Mouse (Mus musculus) hindbrain, embryonic 12.5 days (tissue): ENCODE data around the gene Mettl26. TPM values are rescaled to one million over a fixed set of nuclear protein-coding genes. Genes with fewer than 3 reads are reported as not detected.
A peak's percentile ranks its signal among the peaks of the same experiment; 100 is the strongest.

Experiments
- ATAC-seq: fragments of 200-750 bp; cut with Nextera tagmentation; 2 replicates; pipeline ENCODE4 v1.8.0; 2017; ENCODE audit warnings: moderate TSS enrichment; ENCODE audit not compliant: low FRiP score
- H3K27ac ChIP-seq: fragments of 300-500 bp; sonication (generic); 2 replicates; pipeline ENCODE4 v1.5.1; 2016; ENCODE audit warnings: mild to moderate bottlenecking
- H3K27me3 ChIP-seq: fragments of 300-500 bp; sonication (generic); 2 replicates; pipeline ENCODE4 v1.6.1; 2016; ENCODE audit warnings: mild to moderate bottlenecking
- H3K36me3 ChIP-seq: fragments of 300-500 bp; sonication (generic); 2 replicates; pipeline ENCODE4 v1.6.1; 2016; ENCODE audit warnings: mild to moderate bottlenecking
- H3K4me1 ChIP-seq: fragments of 300-500 bp; sonication (generic); 2 replicates; pipeline ENCODE4 v1.6.1; 2016
- H3K4me2 ChIP-seq: fragments of 300-500 bp; sonication (generic); replicated peaks from 2 replicates; pipeline ENCODE4 v1.6.1; 2016; ENCODE audit warnings: mild to moderate bottlenecking
- H3K4me3 ChIP-seq: fragments of 300-500 bp; sonication (generic); 2 replicates; pipeline ENCODE4 v1.5.1; 2016; ENCODE audit warnings: mild to moderate bottlenecking
- H3K9ac ChIP-seq: fragments of 300-500 bp; sonication (generic); 2 replicates; pipeline ENCODE4 v1.6.1; 2016; ENCODE audit warnings: mild to moderate bottlenecking, moderate library complexity
- H3K9me3 ChIP-seq: fragments of 300-500 bp; sonication (generic); replicated peaks from 2 replicates; pipeline ENCODE4 v1.6.1; 2016; ENCODE audit warnings: mild to moderate bottlenecking
- WGBS: fragments of 180-500 bp; shearing (Covaris S2); methylation state at CpG from one replicate; pipeline ENCODE4 v1.1.7; 2016; 5-methylcytosine and 5-hydroxymethylcytosine counted together
- polyA plus RNA-seq: library from polyadenylated mRNA; unstranded; fragments of >200 nt; fragmentation: Nextera tagmentation; extraction: Ambion mirVana; gene quantifications from 2 replicates; pipeline ENCODE4 v1.2.1, GENCODE M21; 2016

Mettl26 gene
- polyA plus RNA-seq, 1 experiment from 2014 or later = 53.2 TPM

- peaks cover 53% of the 10 kb centered on the region for H3K36me3 ChIP-seq
- ATAC-seq = no peak
- H3K4me2 ChIP-seq = no peak overlapping the region
- no peak overlapping the region for H3K9ac ChIP-seq
- no peaks in the 10 kb centered on the region for H3K27me3 ChIP-seq
- H3K9me3 ChIP-seq = no peaks in the 10 kb centered on the region
- H3K27ac ChIP-seq = no peak overlapping the region
- peaks cover 23% of the 10 kb centered on the region for H3K4me1 ChIP-seq
- WGBS = 80% methylated on average over 8 of the region's 8 CpGs
- H3K4me3 ChIP-seq = no peak overlapping the region
Measured at GRCm38 (mm10) chr17:25883268-25883667, 8.4 kb downstream of the Mettl26 start.

- Histone ChIP-seq H3K9me3 (no peaks in the 10 kb centered on the region), H3K4me3 (no peak overlapping the region), H3K27me3 (no peaks in the 10 kb centered on the region), H3K9ac (no peak overlapping the region), H3K4me2 (no peak overlapping the region), H3K36me3 (peaks cover 52% of the 10 kb centered on the region), H3K27ac (no peak overlapping the region), H3K4me1 (peaks cover 23% of the 10 kb centered on the region)
- ATAC-seq = no peak
- 96% methylated on average over 3 of the region's 3 CpGs for WGBS
Measured at GRCm38 (mm10) chr17:25883824-25884223, 8.9 kb downstream of the Mettl26 start.

DNA sequence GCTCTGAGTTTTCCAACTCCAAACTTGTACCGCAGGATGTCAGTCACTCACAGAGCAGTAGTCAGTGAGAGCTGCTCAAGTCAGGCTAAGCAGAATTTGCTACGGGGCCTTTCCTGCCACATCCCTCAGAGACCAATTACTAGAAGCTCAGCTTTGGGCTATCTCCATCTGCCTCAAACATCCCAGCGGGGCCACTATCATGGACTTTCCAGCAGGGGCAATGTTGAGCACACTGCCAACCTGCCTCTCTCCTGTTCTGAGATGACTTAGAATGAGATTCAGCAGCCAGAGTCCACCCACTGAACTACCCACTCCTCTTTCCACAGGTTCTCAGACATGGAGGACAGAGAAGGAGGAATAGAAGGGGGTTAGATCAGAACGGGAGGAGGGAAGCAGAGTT, 10.8 kb downstream of the Mettl26 start:
- ATAC-seq = no peak

DNA sequence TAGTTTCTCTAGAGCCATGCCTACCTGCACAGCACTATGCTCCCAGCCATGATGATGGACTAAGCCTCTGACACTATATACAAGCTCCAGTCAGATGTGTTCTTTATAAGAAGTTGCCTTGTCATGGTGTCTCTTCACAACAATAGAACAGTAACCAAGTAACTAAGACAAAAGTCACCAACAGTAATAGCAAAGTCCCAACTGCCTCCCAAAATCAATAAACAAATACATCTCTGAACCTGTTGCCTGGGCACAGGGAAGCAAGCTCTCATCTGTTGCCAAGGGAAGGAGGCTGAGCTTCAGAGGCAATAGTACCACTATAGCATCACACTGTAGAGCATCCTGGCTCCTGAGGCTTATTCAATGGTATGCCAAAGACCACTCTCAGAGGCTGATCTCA, 11.9 kb downstream of the Mettl26 start:
- Histone ChIP-seq H3K36me3 (peaks cover 54% of the 10 kb centered on the region), H3K27me3 (no peaks in the 10 kb centered on the region), H3K9ac (no peak overlapping the region), H3K4me1 (peaks cover 5% of the 10 kb centered on the region), H3K9me3 (no peaks in the 10 kb centered on the region), H3K4me3 (no peak overlapping the region), H3K27ac (no peak overlapping the region), H3K4me2 (no peak overlapping the region)
- ATAC-seq = no peak

More for the DNA sequence above, 10.8 kb downstream of the Mettl26 start:
- peaks cover 17% of the 10 kb centered on the region for H3K4me1 ChIP-seq
- H3K27me3 ChIP-seq = no peaks in the 10 kb centered on the region
- no peak overlapping the region for H3K4me2 ChIP-seq
- no peak overlapping the region for H3K4me3 ChIP-seq
- H3K36me3 ChIP-seq = peaks cover 56% of the 10 kb centered on the region
- no peaks in the 10 kb centered on the region for H3K9me3 ChIP-seq
- WGBS = 61% methylated on average over 4 of the region's 4 CpGs
- no peak overlapping the region for H3K9ac ChIP-seq
- H3K27ac ChIP-seq = no peak overlapping the region

GRCm38 (mm10) chr17:25887467-25887866, 12.6 kb downstream of the Mettl26 start:
- Histone ChIP-seq H3K4me3 (no peak overlapping the region), H3K9ac (no peak overlapping the region), H3K27me3 (no peaks in the 10 kb centered on the region), H3K9me3 (no peaks in the 10 kb centered on the region), H3K27ac (no peak overlapping the region), H3K4me2 (no peak overlapping the region), H3K4me1 (0 out of 2 replicates have a peak, but pooled peaks cover under 1% of the 10 kb centered on the region), H3K36me3 (peaks cover 50% of the 10 kb centered on the region)
- ATAC-seq = no peak
- WGBS = 93% methylated on average over 10 of the region's 10 CpGs

DNA sequence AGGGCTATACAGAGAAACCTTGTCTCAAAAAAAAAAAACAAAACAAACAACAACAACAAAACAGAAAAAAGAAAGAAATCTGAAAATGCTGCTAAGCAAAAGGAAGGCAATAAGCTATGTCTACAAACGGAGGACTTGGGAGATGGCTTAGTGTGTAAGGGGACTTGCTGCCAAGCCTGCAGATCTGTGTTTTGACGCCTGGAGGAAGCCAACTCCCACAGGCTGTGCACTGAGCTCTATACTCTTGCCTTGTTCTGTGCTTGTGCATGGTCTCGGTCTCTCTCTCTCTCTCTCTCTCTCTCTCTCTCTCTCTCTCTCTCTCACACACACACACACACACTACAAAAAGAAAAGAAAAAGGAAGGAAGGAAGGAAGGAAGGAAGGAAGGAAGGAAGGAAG, 14.0 kb downstream of the Mettl26 start:
- Histone ChIP-seq H3K27me3 (no peaks in the 10 kb centered on the region), H3K9me3 (no peaks in the 10 kb centered on the region), H3K27ac (no peak overlapping the region), H3K4me1 (no peaks in the 10 kb centered on the region), H3K36me3 (peaks cover 36% of the 10 kb centered on the region), H3K4me2 (no peak overlapping the region), H3K9ac (no peak overlapping the region), H3K4me3 (no peak overlapping the region)
- no peak for ATAC-seq
- 90% methylated on average over 3 of the region's 3 CpGs for WGBS

DNA sequence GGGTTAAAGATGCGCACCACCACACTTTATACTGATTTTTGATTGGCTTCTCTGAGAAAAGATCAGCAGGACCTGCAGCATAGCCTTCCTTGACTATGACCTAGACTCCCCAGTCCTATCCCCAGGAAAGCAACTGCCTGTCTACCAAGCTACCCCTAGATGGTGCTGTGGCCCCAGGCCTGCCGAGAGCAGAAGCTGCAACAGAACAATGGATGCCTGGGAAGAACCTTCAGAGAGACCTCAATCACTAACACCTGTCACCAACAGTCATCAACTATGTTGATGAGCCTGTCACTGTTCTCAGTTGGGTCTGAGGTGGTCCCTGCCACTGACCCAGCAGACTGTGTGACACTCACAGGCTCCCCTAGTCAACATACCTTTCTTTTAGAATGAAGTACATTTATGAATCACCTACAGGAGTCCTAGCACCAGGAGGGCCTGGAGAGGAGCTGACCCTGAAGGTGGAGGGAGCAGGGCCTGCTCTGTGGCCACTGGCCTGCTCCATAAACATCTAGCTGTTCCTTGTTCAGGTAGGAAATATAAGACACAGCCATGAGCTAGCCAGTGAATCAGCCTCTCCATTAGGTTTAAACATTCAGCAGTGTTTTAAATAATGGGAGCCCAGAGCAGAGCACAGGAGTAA, 19.2 kb downstream of the Mettl26 start:
- Histone ChIP-seq H3K4me2 (no peak overlapping the region), H3K9me3 (no peaks in the 10 kb centered on the region), H3K36me3 (peaks cover 6% of the 10 kb centered on the region), H3K9ac (no peak overlapping the region), H3K27me3 (no peaks in the 10 kb centered on the region), H3K4me3 (no peak overlapping the region), H3K4me1 (peaks cover 9% of the 10 kb centered on the region; the same call in 1 of the 2 replicates), H3K27ac (peak overlapping the region; percentile 58; the same call in 1 of the 2 replicates)
- peak; percentile 85 for ATAC-seq
- WGBS = 31% methylated on average over 2 of the region's 2 CpGs

DNA sequence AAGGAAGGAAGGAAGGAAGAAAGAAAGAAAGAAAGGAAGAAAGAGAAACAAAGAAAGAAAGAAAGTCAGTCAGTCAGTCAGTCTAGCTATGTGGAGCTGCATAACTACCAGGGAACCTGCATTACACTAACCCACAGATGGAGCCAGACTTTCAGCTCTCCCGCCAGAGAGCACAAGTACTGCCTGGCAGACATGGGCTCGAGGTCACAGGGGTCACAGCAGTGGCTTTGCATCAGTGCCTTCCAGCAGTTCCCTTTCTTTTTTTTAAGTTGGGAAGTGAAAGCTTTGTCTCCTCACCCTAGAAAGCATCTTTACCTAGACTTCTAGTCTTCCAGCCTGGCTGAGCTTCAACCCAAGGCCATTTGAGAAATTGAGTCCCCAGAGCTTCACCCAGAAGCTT, 20.5 kb downstream of the Mettl26 start:
- Histone ChIP-seq H3K27me3 (no peaks in the 10 kb centered on the region), H3K4me2 (no peak overlapping the region), H3K4me3 (no peak overlapping the region), H3K9ac (no peak overlapping the region), H3K4me1 (peaks cover 9% of the 10 kb centered on the region; the same call in 1 of the 2 replicates), H3K36me3 (peaks cover 3% of the 10 kb centered on the region), H3K27ac (no peak overlapping the region), H3K9me3 (no peaks in the 10 kb centered on the region)
- ATAC-seq = no peak
- 33% methylated on average over 2 of the region's 2 CpGs for WGBS

- 52% methylated on average over 12 of the region's 12 CpGs for WGBS
- Histone ChIP-seq H3K9ac (no peak overlapping the region), H3K4me2 (no peak overlapping the region), H3K27me3 (no peaks in the 10 kb centered on the region), H3K4me3 (no peak overlapping the region), H3K36me3 (peaks cover 7% of the 10 kb centered on the region), H3K27ac (no peak overlapping the region), H3K4me1 (peaks cover 9% of the 10 kb centered on the region; the same call in 1 of the 2 replicates), H3K9me3 (no peaks in the 10 kb centered on the region)
- ATAC-seq = no peak
Measured at GRCm38 (mm10) chr17:25895891-25896290, 21.0 kb downstream of the Mettl26 start.

GRCm38 (mm10) chr17:25900193-25900592, 25.3 kb downstream of the Mettl26 start:
- peaks cover 5% of the 10 kb centered on the region; the same call in 1 of the 2 replicates for H3K4me1 ChIP-seq
- ATAC-seq = no peak
- H3K36me3 ChIP-seq = peaks cover 8% of the 10 kb centered on the region
- H3K27ac ChIP-seq = no peak overlapping the region
- no peaks in the 10 kb centered on the region for H3K27me3 ChIP-seq
- H3K9ac ChIP-seq = no peak overlapping the region
- H3K9me3 ChIP-seq = no peaks in the 10 kb centered on the region
- WGBS = 91% methylated on average over 1 of the region's 1 CpGs
- H3K4me2 ChIP-seq = no peak overlapping the region
- no peak overlapping the region for H3K4me3 ChIP-seq

- Histone ChIP-seq H3K36me3 (peaks cover 8% of the 10 kb centered on the region), H3K9ac (no peak overlapping the region), H3K9me3 (no peaks in the 10 kb centered on the region), H3K27me3 (no peaks in the 10 kb centered on the region), H3K4me2 (no peak overlapping the region), H3K4me3 (no peak overlapping the region), H3K27ac (no peak overlapping the region), H3K4me1 (no peaks in the 10 kb centered on the region)
- no peak for ATAC-seq
- 90% methylated on average over 3 of the region's 3 CpGs for WGBS
Measured at GRCm38 (mm10) chr17:25903061-25903460, 28.2 kb downstream of the Mettl26 start.

GRCm38 (mm10) chr17:25907640-25908039, 32.8 kb downstream of the Mettl26 start:
- H3K4me3 ChIP-seq = no peak overlapping the region
- no peak overlapping the region for H3K9ac ChIP-seq
- WGBS = 88% methylated on average over 2 of the region's 2 CpGs
- no peaks in the 10 kb centered on the region for H3K4me1 ChIP-seq
- no peaks in the 10 kb centered on the region for H3K27me3 ChIP-seq
- ATAC-seq = no peak
- no peak overlapping the region for H3K27ac ChIP-seq
- no peak overlapping the region for H3K4me2 ChIP-seq
- peaks cover 8% of the 10 kb centered on the region for H3K36me3 ChIP-seq
- no peaks in the 10 kb centered on the region for H3K9me3 ChIP-seq

- WGBS = 85% methylated on average over 4 of the region's 4 CpGs
Measured at GRCm38 (mm10) chr17:25911816-25912215, 36.9 kb downstream of the Mettl26 start.

More at GRCm38 (mm10) chr17:25911816-25912215, 36.9 kb downstream of the Mettl26 start:
- Histone ChIP-seq H3K27me3 (no peaks in the 10 kb centered on the region), H3K9ac (no peak overlapping the region), H3K4me3 (no peak overlapping the region), H3K27ac (no peak overlapping the region), H3K9me3 (no peaks in the 10 kb centered on the region), H3K36me3 (peaks cover 11% of the 10 kb centered on the region), H3K4me1 (no peaks in the 10 kb centered on the region; the same call in 1 of the 2 replicates), H3K4me2 (no peak overlapping the region)
- no peak for ATAC-seq
